Mouse (Mus musculus): ENCODE measurements at regions not wholly inside any gene's neighbourhood (a gene's known extent, or its start where the extent isn't known, plus 50 kb on each side); places are given as distances from the start of the nearest gene placed in this dataset.

DNA sequence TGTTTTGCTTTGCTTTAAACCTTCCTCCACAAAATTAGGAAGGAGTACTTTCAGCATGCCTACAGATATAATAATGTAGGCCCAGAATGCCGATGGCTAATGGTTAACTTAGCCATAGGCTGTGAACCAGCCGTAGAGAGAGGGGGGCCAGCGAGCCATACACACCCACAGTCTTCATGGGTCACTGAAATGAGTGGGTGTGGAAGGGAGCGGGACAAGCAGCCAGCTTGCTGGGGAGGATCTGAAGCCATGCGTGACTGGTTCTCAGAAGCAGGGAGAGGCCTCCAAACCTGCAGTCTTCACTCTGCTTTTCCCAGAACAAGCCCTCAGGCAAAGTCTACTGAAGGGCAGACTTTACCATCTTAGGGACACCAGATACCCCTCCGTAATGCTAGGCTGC lies 50.8 kb upstream of the Ptpn13 start:
- no peak for ATAC-seq (replicated peaks; ENCODE audit: low FRiP score)
- H3K36me3 ChIP-seq (ENCODE audit: control insufficient read depth, insufficient read depth, low read length): no peaks in the 10 kb centered on the region
- H3K9ac ChIP-seq (ENCODE audit: low read depth, low read length): no peak overlapping the region
- H3K27me3 ChIP-seq (replicated peaks; ENCODE audit: control insufficient read depth, insufficient read depth, low read length): peaks cover 34% of the 10 kb centered on the region
- peaks cover 5% of the 10 kb centered on the region for H3K4me1 ChIP-seq (replicated peaks; ENCODE audit: control insufficient read depth, insufficient read depth, low read length)
- H3K27ac ChIP-seq (ENCODE audit: low read depth, low read length): no peak overlapping the region
- 80% methylated on average over 6 of the region's 6 CpGs for WGBS
- no peak overlapping the region for H3K4me2 ChIP-seq
- no peak overlapping the region for H3K4me3 ChIP-seq (ENCODE audit: low read depth, low read length)
- no peaks in the 10 kb centered on the region for H3K9me3 ChIP-seq (ENCODE audit: control insufficient read depth, low read length)
- no peak for DNase-seq (ENCODE audit: low spot score)

DNA sequence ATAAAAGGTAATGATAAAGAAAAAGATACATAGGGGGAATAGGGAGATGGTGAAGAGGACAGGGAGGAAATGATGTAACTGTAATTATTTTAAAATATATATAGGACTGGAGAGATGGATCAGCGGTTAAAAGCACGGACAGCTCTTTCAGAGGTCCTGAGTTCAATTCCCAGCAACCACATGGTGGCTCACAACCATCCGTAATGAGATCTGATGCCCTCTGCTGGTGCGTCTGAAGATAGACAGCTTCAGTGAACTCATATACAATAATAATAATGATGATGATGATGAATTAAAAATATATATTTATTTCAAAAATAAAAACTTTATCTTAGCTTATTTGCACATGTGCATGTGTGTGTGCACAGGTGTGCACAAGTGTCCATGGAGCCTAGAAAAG lies 51.9 kb upstream of the Ptpn13 start:
- Histone ChIP-seq H3K36me3 (ENCODE audit: control insufficient read depth, insufficient read depth, low read length) (no peaks in the 10 kb centered on the region), H3K4me2 (no peak overlapping the region), H3K27ac (ENCODE audit: low read depth, low read length) (no peak overlapping the region), H3K9me3 (ENCODE audit: control insufficient read depth, low read length) (no peaks in the 10 kb centered on the region), H3K9ac (ENCODE audit: low read depth, low read length) (no peak overlapping the region), H3K27me3 (replicated peaks; ENCODE audit: control insufficient read depth, insufficient read depth, low read length) (peaks cover 30% of the 10 kb centered on the region), H3K4me1 (replicated peaks; ENCODE audit: control insufficient read depth, insufficient read depth, low read length) (peaks cover 5% of the 10 kb centered on the region), H3K4me3 (ENCODE audit: low read depth, low read length) (no peak overlapping the region)
- WGBS: 88% methylated on average over 4 of the region's 4 CpGs
- DNase-seq (ENCODE audit: low spot score) (no peak), ATAC-seq (replicated peaks; ENCODE audit: low FRiP score) (no peak)

DNA sequence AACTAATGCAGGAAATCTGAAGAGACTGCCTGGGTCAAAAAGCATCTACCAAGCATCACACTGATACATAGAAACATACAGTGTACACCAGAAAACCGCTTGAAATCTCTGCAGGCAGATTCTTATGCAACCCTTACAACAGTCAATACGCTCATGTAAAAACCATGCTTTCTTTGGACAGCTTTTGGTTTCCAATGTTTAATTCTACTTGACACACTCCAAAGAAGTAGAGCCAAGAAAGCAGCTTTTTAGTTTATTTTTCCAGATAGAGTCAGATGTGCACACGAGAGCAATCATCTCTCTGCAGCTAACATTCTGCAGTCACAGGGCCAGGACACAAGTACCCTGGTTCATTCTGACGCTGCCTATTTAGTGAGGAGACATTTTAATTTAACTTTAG lies 54.5 kb upstream of the Ptpn13 start:
- 74% methylated on average over 4 of the region's 4 CpGs for WGBS

DNA sequence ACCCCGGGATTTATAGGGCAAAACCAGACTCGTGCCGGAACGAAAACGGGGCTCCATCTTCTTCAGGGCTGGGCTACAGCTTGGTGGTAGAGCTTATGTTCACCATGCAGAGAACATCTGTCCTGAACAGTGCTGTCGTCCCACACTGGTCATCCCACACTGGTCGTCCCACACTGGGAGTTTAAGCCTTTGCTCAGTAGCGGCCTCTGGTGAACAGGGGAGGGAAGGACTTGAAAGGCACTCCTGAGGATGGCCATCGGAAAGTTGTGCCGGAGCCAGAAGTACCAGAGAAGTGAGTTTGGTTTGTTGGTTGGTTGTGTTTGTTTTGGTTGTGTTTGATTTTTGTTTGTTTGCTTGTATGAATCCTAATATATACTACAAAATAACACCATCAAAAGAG lies 56.0 kb upstream of the Ptpn13 start:
- no peak for DNase-seq (ENCODE audit: low spot score)
- H3K9ac ChIP-seq (ENCODE audit: low read depth, low read length): no peak overlapping the region
- no peak overlapping the region for H3K27ac ChIP-seq (ENCODE audit: low read depth, low read length)
- no peaks in the 10 kb centered on the region for H3K4me1 ChIP-seq (replicated peaks; ENCODE audit: control insufficient read depth, insufficient read depth, low read length)
- no peaks in the 10 kb centered on the region for H3K27me3 ChIP-seq (replicated peaks; ENCODE audit: control insufficient read depth, insufficient read depth, low read length)
- no peak for ATAC-seq (replicated peaks; ENCODE audit: low FRiP score)
- no peak overlapping the region for H3K4me3 ChIP-seq (ENCODE audit: low read depth, low read length)
- WGBS: 76% methylated on average over 10 of the region's 10 CpGs
- no peak overlapping the region for H3K4me2 ChIP-seq
- no peaks in the 10 kb centered on the region for H3K9me3 ChIP-seq (ENCODE audit: control insufficient read depth, low read length)
- H3K36me3 ChIP-seq (ENCODE audit: control insufficient read depth, insufficient read depth, low read length): no peaks in the 10 kb centered on the region

More for the DNA sequence above, 54.5 kb upstream of the Ptpn13 start:
- H3K27me3 ChIP-seq (replicated peaks; ENCODE audit: control insufficient read depth, insufficient read depth, low read length): peaks cover 11% of the 10 kb centered on the region
- DNase-seq (ENCODE audit: low spot score): no peak
- no peak overlapping the region for H3K4me3 ChIP-seq (ENCODE audit: low read depth, low read length)
- no peak overlapping the region for H3K27ac ChIP-seq (ENCODE audit: low read depth, low read length)
- H3K36me3 ChIP-seq (ENCODE audit: control insufficient read depth, insufficient read depth, low read length): no peaks in the 10 kb centered on the region
- no peaks in the 10 kb centered on the region for H3K4me1 ChIP-seq (replicated peaks; ENCODE audit: control insufficient read depth, insufficient read depth, low read length)
- ATAC-seq (replicated peaks; ENCODE audit: low FRiP score): no peak
- no peaks in the 10 kb centered on the region for H3K9me3 ChIP-seq (ENCODE audit: control insufficient read depth, low read length)
- H3K9ac ChIP-seq (ENCODE audit: low read depth, low read length): no peak overlapping the region
- H3K4me2 ChIP-seq: no peak overlapping the region

DNA sequence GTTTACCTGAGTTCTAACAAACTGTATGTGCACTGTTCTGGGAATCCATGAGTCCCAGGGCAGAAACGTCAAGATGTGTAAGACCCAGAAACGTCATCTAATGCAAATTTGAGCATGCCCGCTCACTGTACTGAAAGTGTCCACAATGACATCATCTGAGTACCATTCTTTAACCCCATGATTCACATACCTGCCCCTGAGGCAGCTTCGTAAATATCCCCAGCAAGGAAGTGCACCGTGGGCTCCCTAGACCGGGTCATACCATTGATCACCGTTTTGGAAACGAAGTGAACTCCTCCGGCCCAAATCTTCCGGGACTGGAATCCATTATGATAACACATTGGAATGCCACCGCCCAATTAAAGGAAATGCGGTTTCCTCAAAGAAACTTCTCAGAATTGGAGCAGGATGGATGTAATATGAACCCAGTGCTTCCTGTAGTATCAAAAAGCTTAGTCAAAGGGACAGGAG lies 57.8 kb upstream of the Ptpn13 start:
- Histone ChIP-seq H3K4me2 (no peak overlapping the region), H3K9ac (ENCODE audit: low read depth, low read length) (no peak overlapping the region), H3K27me3 (replicated peaks; ENCODE audit: control insufficient read depth, insufficient read depth, low read length) (peaks cover 3% of the 10 kb centered on the region; the same call in 1 of the 2 replicates), H3K27ac (ENCODE audit: low read depth, low read length) (no peak overlapping the region), H3K4me3 (ENCODE audit: low read depth, low read length) (no peak overlapping the region), H3K36me3 (ENCODE audit: control insufficient read depth, insufficient read depth, low read length) (no peaks in the 10 kb centered on the region), H3K9me3 (ENCODE audit: control insufficient read depth, low read length) (no peaks in the 10 kb centered on the region), H3K4me1 (replicated peaks; ENCODE audit: control insufficient read depth, insufficient read depth, low read length) (no peaks in the 10 kb centered on the region)
- ATAC-seq (replicated peaks; ENCODE audit: low FRiP score) (no peak), DNase-seq (ENCODE audit: low spot score) (no peak)
- WGBS: 61% methylated on average over 12 of the region's 12 CpGs

DNA sequence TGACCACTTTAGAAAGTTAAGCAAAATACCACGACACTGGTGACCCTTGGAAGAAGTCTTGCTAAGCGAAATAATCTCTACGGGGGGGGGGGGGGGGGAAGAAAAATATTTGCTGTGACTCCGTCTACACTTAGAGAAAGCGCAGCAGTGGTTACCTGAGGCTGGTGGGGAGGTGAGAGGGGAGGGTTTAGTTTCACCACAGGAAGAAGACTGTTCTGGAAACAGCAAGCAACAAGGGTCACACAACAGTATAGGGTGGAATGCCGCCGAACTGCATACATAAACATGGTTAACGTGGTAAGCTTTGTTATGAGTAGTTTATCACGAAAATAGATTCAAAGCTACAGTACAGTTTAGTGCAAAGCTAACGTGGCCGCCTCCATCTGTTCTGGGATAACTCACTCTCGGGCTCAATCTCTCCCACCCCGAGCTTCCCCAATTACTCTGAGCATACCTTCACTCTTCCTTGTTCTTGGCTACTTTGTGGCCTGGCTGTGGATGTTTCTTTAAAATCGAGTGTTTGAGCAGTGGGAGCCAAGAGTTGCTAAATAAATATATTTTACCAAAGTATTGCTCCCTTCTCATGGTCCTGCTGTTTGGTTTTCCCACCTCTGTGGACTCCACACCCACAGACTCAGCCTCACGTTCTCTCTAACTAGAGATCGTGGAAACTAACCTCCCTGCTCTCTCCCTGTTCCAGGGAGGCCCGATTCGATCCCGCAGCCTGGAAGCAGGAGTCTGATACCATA lies 59.1 kb upstream of the Ptpn13 start:
- no peak overlapping the region for H3K27ac ChIP-seq (ENCODE audit: low read depth, low read length)
- DNase-seq (ENCODE audit: low spot score): no peak
- no peak overlapping the region for H3K9ac ChIP-seq (ENCODE audit: low read depth, low read length)
- H3K36me3 ChIP-seq (ENCODE audit: control insufficient read depth, insufficient read depth, low read length): no peaks in the 10 kb centered on the region
- no peak for ATAC-seq (replicated peaks; ENCODE audit: low FRiP score)
- no peaks in the 10 kb centered on the region for H3K9me3 ChIP-seq (ENCODE audit: control insufficient read depth, low read length)
- H3K4me1 ChIP-seq (replicated peaks; ENCODE audit: control insufficient read depth, insufficient read depth, low read length): no peaks in the 10 kb centered on the region
- H3K4me2 ChIP-seq: no peak overlapping the region
- no peak overlapping the region for H3K4me3 ChIP-seq (ENCODE audit: low read depth, low read length)
- peaks cover 3% of the 10 kb centered on the region; the same call in 1 of the 2 replicates for H3K27me3 ChIP-seq (replicated peaks; ENCODE audit: control insufficient read depth, insufficient read depth, low read length)
- 85% methylated on average over 18 of the region's 19 CpGs for WGBS

DNA sequence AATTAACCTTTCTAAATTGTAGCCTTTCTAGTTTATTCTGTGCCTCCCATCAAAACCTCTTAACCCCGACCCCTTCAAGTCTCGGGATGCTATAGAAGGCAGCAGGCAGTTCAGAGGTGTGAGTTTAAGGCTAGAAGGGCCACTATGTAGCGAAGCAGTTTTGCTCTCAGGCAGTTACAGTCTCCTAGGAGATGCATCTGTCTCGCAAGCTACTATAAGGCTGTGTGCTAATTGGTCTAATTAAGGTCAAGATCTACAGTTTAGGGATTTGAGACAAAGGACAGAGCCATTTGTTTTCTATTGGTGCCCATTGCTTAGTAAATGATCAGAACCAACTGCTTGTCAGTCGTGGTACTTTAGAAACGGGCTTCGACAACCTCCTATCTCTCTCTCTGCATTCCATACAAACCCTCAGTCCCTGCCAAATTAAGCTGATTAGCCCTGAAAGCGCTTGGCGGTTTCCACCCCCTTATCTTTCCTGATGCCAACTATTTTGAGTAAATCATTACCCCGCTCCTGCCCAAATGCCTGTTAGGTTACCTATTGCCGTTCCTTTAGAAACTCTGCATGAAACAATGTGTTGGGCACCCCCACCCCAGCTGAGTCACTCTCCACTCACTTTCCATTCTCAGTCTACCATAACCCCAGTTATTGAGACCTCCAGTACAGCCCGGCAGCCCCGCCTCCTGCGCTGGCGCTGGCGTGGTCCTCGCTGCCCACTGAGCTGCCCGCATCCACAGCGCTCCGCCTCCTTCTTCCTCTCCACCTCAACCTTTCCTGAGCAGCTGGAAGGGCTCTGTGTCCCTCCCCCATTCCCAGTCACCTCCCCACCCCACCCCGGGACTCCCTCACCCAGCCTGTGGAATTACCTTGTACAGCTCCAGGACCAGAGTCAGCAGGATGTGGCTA lies 59.9 kb upstream of the Ptpn13 start:
- DNase-seq (ENCODE audit: low spot score): no peak
- H3K9ac ChIP-seq (ENCODE audit: low read depth, low read length): no peak overlapping the region
- no peaks in the 10 kb centered on the region for H3K9me3 ChIP-seq (ENCODE audit: control insufficient read depth, low read length)
- WGBS: 76% methylated on average over 21 of the region's 21 CpGs
- no peak for ATAC-seq (replicated peaks; ENCODE audit: low FRiP score)
- peaks cover 3% of the 10 kb centered on the region; the same call in 1 of the 2 replicates for H3K27me3 ChIP-seq (replicated peaks; ENCODE audit: control insufficient read depth, insufficient read depth, low read length)
- H3K4me3 ChIP-seq (ENCODE audit: low read depth, low read length): no peak overlapping the region
- H3K27ac ChIP-seq (ENCODE audit: low read depth, low read length): no peak overlapping the region
- no peak overlapping the region for H3K4me2 ChIP-seq
- no peaks in the 10 kb centered on the region for H3K4me1 ChIP-seq (replicated peaks; ENCODE audit: control insufficient read depth, insufficient read depth, low read length)
- H3K36me3 ChIP-seq (ENCODE audit: control insufficient read depth, insufficient read depth, low read length): no peaks in the 10 kb centered on the region

DNA sequence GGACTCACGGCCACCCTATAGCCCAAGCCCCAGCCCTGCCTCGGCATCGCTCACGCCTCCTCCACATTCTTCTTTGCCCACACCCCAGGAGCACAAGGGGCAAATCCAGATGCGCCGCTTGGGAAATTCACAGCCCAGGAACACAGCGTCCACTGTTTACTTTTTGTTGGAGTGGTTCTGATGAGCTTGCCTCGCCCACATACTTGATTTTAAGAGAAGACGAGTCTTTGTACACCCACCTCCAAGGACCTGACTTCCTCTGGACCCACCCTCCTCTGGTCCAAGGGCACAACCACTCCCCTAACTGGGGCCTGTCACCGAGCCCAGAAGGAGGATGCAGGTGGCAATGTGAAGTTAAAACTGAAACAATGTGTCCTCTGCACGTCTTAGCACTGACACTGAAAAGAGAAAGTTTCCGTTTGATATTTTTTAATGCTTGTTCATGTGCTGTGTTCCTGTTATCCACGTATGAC lies 64.2 kb upstream of the Ptpn13 start:
- no peaks in the 10 kb centered on the region for H3K9me3 ChIP-seq (ENCODE audit: control insufficient read depth, low read length)
- no peak for ATAC-seq (replicated peaks; ENCODE audit: low FRiP score)
- no peak overlapping the region for H3K4me2 ChIP-seq
- H3K27ac ChIP-seq (ENCODE audit: low read depth, low read length): no peak overlapping the region
- no peaks in the 10 kb centered on the region for H3K36me3 ChIP-seq (ENCODE audit: control insufficient read depth, insufficient read depth, low read length)
- no peak overlapping the region for H3K9ac ChIP-seq (ENCODE audit: low read depth, low read length)
- peaks cover 3% of the 10 kb centered on the region; the same call in 1 of the 2 replicates for H3K27me3 ChIP-seq (replicated peaks; ENCODE audit: control insufficient read depth, insufficient read depth, low read length)
- H3K4me1 ChIP-seq (replicated peaks; ENCODE audit: control insufficient read depth, insufficient read depth, low read length): no peaks in the 10 kb centered on the region
- no peak overlapping the region for H3K4me3 ChIP-seq (ENCODE audit: low read depth, low read length)
- 76% methylated on average over 13 of the region's 13 CpGs for WGBS
- no peak for DNase-seq (ENCODE audit: low spot score)
